Mouse (Mus musculus): ENCODE data around the gene Tgtp2. TPM values are rescaled to one million over a fixed set of nuclear protein-coding genes. Genes with fewer than 3 reads are reported as not detected.
"Not testable (repeated sequence)": the region's sequence is repeated elsewhere in the genome, so short reads cannot be mapped to it uniquely, and the experiment has no call there.

Gene Tgtp2
- polyA plus RNA-seq, 1 experiment from 2014 or later = not detected

GRCm38 (mm10) chr11:49081356-49081755, 17.4 kb upstream of the Tgtp2 start:
- Histone ChIP-seq H3K36me3 (ENCODE audit: control insufficient read depth, insufficient read depth, low read length) (no peaks in the 10 kb centered on the region), H3K9me3 (replicated peaks; ENCODE audit: control insufficient read depth, low read length) (no peaks in the 10 kb centered on the region), H3K9ac (ENCODE audit: low read depth, low read length) (no peak overlapping the region), H3K4me3 (ENCODE audit: low read depth, low read length) (no peak overlapping the region), H3K27me3 (ENCODE audit: control insufficient read depth, insufficient read depth, low read length) (no peaks in the 10 kb centered on the region), H3K4me2 (no peak overlapping the region), H3K27ac (ENCODE audit: low read depth, low read length) (no peak overlapping the region), H3K4me1 (ENCODE audit: control insufficient read depth, insufficient read depth, low read length) (no peaks in the 10 kb centered on the region)
- 64% methylated on average over 4 of the region's 4 CpGs for WGBS (ENCODE audit: insufficient replicate concordance)
- ATAC-seq (replicated peaks; ENCODE audit: insufficient number of reproducible peaks, low FRiP score, low TSS enrichment) = no peak

DNA sequence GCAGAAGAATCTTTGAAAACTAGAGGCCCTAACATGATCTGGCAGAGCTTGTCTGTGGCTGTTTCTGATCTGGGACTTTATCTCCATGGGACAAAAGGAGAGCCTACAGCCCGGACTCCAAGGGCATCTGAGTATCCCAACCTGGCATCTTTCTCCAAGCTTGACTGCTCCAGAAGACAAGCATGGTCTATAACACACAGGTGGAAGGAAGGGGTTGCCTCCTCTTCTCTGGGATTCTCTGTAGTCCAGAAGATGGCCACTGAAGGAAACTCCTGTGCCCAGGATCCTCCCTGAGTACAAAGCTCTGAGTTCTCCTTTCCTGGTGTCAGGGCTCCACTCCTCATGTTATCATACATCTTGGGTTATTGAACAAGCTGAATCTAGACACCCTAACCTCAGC, 16.6 kb upstream of the Tgtp2 start:
- 67% methylated on average over 1 of the region's 1 CpGs for WGBS (ENCODE audit: insufficient replicate concordance)
- no peak for ATAC-seq (replicated peaks; ENCODE audit: insufficient number of reproducible peaks, low FRiP score, low TSS enrichment)
- no peaks in the 10 kb centered on the region for H3K4me1 ChIP-seq (ENCODE audit: control insufficient read depth, insufficient read depth, low read length)
- no peak overlapping the region for H3K4me2 ChIP-seq
- H3K9ac ChIP-seq (ENCODE audit: low read depth, low read length) = no peak overlapping the region
- H3K4me3 ChIP-seq (ENCODE audit: low read depth, low read length) = no peak overlapping the region
- no peaks in the 10 kb centered on the region for H3K9me3 ChIP-seq (replicated peaks; ENCODE audit: control insufficient read depth, low read length)
- H3K27ac ChIP-seq (ENCODE audit: low read depth, low read length) = no peak overlapping the region
- H3K27me3 ChIP-seq (ENCODE audit: control insufficient read depth, insufficient read depth, low read length) = no peaks in the 10 kb centered on the region
- no peaks in the 10 kb centered on the region for H3K36me3 ChIP-seq (ENCODE audit: control insufficient read depth, insufficient read depth, low read length)

GRCm38 (mm10) chr11:49078719-49079118, 14.7 kb upstream of the Tgtp2 start:
- Histone ChIP-seq H3K9ac (ENCODE audit: low read depth, low read length) (no peak overlapping the region), H3K27ac (ENCODE audit: low read depth, low read length) (no peak overlapping the region), H3K9me3 (replicated peaks; ENCODE audit: control insufficient read depth, low read length) (no peaks in the 10 kb centered on the region), H3K4me1 (ENCODE audit: control insufficient read depth, insufficient read depth, low read length) (no peaks in the 10 kb centered on the region), H3K36me3 (ENCODE audit: control insufficient read depth, insufficient read depth, low read length) (no peaks in the 10 kb centered on the region), H3K4me2 (no peak overlapping the region), H3K27me3 (ENCODE audit: control insufficient read depth, insufficient read depth, low read length) (no peaks in the 10 kb centered on the region), H3K4me3 (ENCODE audit: low read depth, low read length) (no peak overlapping the region)
- ATAC-seq (replicated peaks; ENCODE audit: insufficient number of reproducible peaks, low FRiP score, low TSS enrichment) = no peak
- 81% methylated on average over 3 of the region's 3 CpGs for WGBS (ENCODE audit: insufficient replicate concordance)

DNA sequence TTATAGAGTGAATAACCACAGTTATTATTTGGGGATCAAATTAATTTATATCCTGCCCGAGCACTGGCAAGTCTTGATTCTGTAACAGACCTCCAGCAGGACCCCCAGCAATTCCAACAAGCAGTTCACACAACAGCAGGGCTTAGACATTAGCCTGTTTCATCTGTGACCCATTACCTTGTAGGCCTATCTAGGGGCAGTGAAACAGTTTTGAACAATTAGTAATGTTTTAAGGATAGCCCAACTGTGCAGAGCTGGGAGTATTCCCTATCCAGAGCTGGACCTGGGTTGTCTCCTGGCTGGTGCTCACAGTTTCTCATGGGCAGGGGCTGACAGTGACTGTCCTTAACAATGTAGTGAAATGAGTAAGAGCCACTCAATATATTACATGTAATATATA, 13.0 kb upstream of the Tgtp2 start:
- no peaks in the 10 kb centered on the region for H3K9me3 ChIP-seq (replicated peaks; ENCODE audit: control insufficient read depth, low read length)
- no peaks in the 10 kb centered on the region for H3K36me3 ChIP-seq (ENCODE audit: control insufficient read depth, insufficient read depth, low read length)
- 76% methylated on average over 1 of the region's 1 CpGs for WGBS (ENCODE audit: insufficient replicate concordance)
- no peaks in the 10 kb centered on the region for H3K4me1 ChIP-seq (ENCODE audit: control insufficient read depth, insufficient read depth, low read length)
- ATAC-seq (replicated peaks; ENCODE audit: insufficient number of reproducible peaks, low FRiP score, low TSS enrichment) = no peak
- H3K27me3 ChIP-seq (ENCODE audit: control insufficient read depth, insufficient read depth, low read length) = no peaks in the 10 kb centered on the region
- no peak overlapping the region for H3K4me3 ChIP-seq (ENCODE audit: low read depth, low read length)
- H3K27ac ChIP-seq (ENCODE audit: low read depth, low read length) = no peak overlapping the region
- no peak overlapping the region for H3K9ac ChIP-seq (ENCODE audit: low read depth, low read length)
- no peak overlapping the region for H3K4me2 ChIP-seq

DNA sequence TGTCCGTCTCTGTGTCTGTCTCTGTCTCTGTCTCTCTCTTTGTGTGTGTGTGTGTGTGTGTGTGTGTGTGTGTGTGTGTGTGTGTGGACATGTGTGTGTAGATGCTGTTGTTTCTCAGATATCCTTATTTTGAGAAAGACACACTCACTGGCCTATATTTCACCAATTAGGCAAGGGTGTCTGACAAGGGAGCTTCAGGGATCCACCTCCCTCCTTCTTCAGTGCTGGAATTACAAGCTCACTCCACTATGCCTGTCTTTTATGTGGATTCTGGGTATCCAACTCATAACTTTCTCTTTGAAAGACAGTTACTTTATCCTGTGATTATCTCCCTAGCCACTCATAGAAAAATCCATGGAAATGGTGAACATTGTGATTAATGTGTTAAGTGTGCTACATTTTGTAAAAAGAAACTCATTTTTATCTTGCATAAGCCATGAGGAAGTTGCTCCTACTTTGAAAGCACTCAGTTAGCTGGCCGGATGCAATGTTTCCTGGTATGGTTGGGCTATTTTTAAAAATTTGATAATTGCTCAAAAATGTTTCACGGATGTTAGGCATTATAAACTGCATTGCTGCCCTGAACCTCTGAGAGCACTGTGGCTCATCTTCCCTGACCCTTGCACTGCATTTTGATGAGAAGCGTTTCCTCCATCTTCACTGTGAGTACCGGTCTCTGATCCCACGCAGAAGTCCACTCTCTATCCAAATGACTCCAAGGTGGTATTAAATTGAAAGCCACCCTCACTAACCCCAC, 12.2 kb upstream of the Tgtp2 start, which contains the start of gene Ifi47:
Gene Ifi47 (plus strand): TSS at position 587 of the 757 bp plus-strand sequence.
- not testable (repeated sequence) for H3K4me2 ChIP-seq; H3K9me3 ChIP-seq (replicated peaks; ENCODE audit: control insufficient read depth, low read length); H3K36me3 ChIP-seq (ENCODE audit: control insufficient read depth, insufficient read depth, low read length); H3K4me1 ChIP-seq (ENCODE audit: control insufficient read depth, insufficient read depth, low read length); H3K9ac ChIP-seq (ENCODE audit: low read depth, low read length); ATAC-seq (replicated peaks; ENCODE audit: insufficient number of reproducible peaks, low FRiP score, low TSS enrichment); H3K27ac ChIP-seq (ENCODE audit: low read depth, low read length); H3K4me3 ChIP-seq (ENCODE audit: low read depth, low read length); H3K27me3 ChIP-seq (ENCODE audit: control insufficient read depth, insufficient read depth, low read length)
- 64% methylated on average over 6 of the region's 6 CpGs for WGBS (ENCODE audit: insufficient replicate concordance)

DNA sequence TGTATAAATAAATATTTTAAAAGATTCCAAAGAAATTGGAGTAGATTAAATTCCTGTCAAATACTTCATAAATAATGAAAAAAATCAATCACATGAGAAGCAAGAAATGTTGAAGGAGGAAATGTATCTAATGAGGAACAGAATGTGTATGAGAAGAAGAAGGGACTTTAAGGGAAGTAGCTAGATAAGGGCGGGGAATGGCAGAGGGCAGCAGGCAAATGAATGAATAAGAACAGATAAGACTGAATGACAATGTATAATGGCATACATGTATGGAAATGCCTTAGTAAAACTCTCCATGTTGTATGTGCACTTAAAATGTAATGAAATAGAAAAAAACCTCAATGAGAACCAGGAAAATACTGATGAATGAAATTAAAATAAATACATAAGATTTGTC, 4.4 kb upstream of the Tgtp2 start:
- 78% methylated on average over 1 of the region's 1 CpGs for WGBS (ENCODE audit: insufficient replicate concordance)
- Histone ChIP-seq H3K27me3 (ENCODE audit: control insufficient read depth, insufficient read depth, low read length) (no peaks in the 10 kb centered on the region), H3K4me1 (ENCODE audit: control insufficient read depth, insufficient read depth, low read length) (no peaks in the 10 kb centered on the region), H3K9ac (ENCODE audit: low read depth, low read length) (no peak overlapping the region), H3K27ac (ENCODE audit: low read depth, low read length) (no peak overlapping the region), H3K9me3 (replicated peaks; ENCODE audit: control insufficient read depth, low read length) (no peaks in the 10 kb centered on the region), H3K4me2 (no peak overlapping the region), H3K4me3 (ENCODE audit: low read depth, low read length) (no peak overlapping the region), H3K36me3 (ENCODE audit: control insufficient read depth, insufficient read depth, low read length) (no peaks in the 10 kb centered on the region)
- no peak for ATAC-seq (replicated peaks; ENCODE audit: insufficient number of reproducible peaks, low FRiP score, low TSS enrichment)

DNA sequence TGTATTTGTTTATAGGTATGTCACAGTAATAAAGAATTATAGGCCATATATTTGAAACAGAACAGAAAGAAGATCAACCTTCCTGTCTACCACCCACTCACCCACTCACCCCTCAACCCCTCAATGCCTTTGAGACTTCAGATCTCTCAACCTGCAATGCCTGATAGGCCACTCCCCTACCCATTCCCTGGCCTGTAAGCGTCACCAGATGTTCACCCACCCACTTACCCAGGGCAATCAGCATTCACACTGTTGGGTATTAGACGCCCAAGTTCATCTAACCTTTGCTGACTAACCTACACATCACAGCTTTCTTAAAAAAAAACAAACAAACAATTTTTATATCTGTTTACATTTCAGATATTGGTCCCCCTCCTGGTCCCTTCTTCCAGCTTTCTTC, 2.1 kb downstream of the Tgtp2 start:
- not testable (repeated sequence) for H3K9me3 ChIP-seq (replicated peaks; ENCODE audit: control insufficient read depth, low read length); H3K36me3 ChIP-seq (ENCODE audit: control insufficient read depth, insufficient read depth, low read length); H3K4me3 ChIP-seq (ENCODE audit: low read depth, low read length); ATAC-seq (replicated peaks; ENCODE audit: insufficient number of reproducible peaks, low FRiP score, low TSS enrichment); H3K9ac ChIP-seq (ENCODE audit: low read depth, low read length); H3K27me3 ChIP-seq (ENCODE audit: control insufficient read depth, insufficient read depth, low read length); H3K4me1 ChIP-seq (ENCODE audit: control insufficient read depth, insufficient read depth, low read length); H3K27ac ChIP-seq (ENCODE audit: low read depth, low read length); H3K4me2 ChIP-seq
- 85% methylated on average over 1 of the region's 2 CpGs for WGBS (ENCODE audit: insufficient replicate concordance)

- not testable (repeated sequence) for H3K4me2 ChIP-seq; H3K9ac ChIP-seq (ENCODE audit: low read depth, low read length); H3K27ac ChIP-seq (ENCODE audit: low read depth, low read length); H3K4me1 ChIP-seq (ENCODE audit: control insufficient read depth, insufficient read depth, low read length); ATAC-seq (replicated peaks; ENCODE audit: insufficient number of reproducible peaks, low FRiP score, low TSS enrichment); H3K9me3 ChIP-seq (replicated peaks; ENCODE audit: control insufficient read depth, low read length); H3K4me3 ChIP-seq (ENCODE audit: low read depth, low read length); H3K27me3 ChIP-seq (ENCODE audit: control insufficient read depth, insufficient read depth, low read length); H3K36me3 ChIP-seq (ENCODE audit: control insufficient read depth, insufficient read depth, low read length)
- whole genome bisulfite sequencing (ENCODE audit: insufficient replicate concordance) = no CpG with 5 or more reads among the region's 3 CpGs
Observed at GRCm38 (mm10) chr11:49060061-49060460, 3.9 kb downstream of the Tgtp2 start.

DNA sequence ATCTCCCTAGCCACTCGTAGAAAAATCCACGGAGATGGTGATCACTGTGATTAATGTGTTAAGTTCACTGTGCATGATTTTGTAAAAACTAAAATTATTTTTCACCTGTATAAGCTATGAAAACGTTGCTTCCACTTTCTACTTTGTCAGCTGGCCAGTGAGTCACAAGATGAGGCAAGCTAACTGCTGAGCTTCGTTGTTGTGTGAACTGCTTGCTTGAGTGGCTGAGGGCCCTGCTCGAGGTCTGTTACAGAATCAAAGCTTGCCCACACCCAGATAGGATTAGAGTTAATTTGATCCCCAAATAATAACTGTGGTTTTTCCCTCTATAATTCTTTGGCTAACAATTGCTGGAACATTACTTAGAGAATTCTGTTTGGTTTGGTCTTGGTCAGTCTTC, 12.1 kb downstream of the Tgtp2 start:
- WGBS (ENCODE audit: insufficient replicate concordance) = no CpG with 5 or more reads among the region's 5 CpGs
- not testable (repeated sequence) for H3K4me1 ChIP-seq (ENCODE audit: control insufficient read depth, insufficient read depth, low read length)

More for the DNA sequence above, 12.1 kb downstream of the Tgtp2 start:
- H3K4me2 ChIP-seq; ATAC-seq (replicated peaks; ENCODE audit: insufficient number of reproducible peaks, low FRiP score, low TSS enrichment); H3K27ac ChIP-seq (ENCODE audit: low read depth, low read length); H3K9me3 ChIP-seq (replicated peaks; ENCODE audit: control insufficient read depth, low read length); H3K4me3 ChIP-seq (ENCODE audit: low read depth, low read length); H3K36me3 ChIP-seq (ENCODE audit: control insufficient read depth, insufficient read depth, low read length); H3K27me3 ChIP-seq (ENCODE audit: control insufficient read depth, insufficient read depth, low read length); H3K9ac ChIP-seq (ENCODE audit: low read depth, low read length): not testable (repeated sequence)
